ENCODE assay signal across 9 mouse cellular contexts in genomic region chr7:43495343-43496021, GRCm38 (mm10). TPM values are rescaled to one million over a fixed set of nuclear protein-coding genes. Genes with fewer than 3 reads are reported as not detected.
DNase-seq lines count a peak whose midpoint lies in the region; ATAC-seq and TF ChIP-seq lines count a peak whose summit lies in the region.
"Had no signal": no experiment of that assay in that cellular context is flagged by ENCODE, and none has a peak within 500 bp of the region (broad histone marks: within the 10 kb centered on the region; RNA-seq: fewer than 3 reads in every experiment).

No protein-coding gene starts in this region.

- H3K27ac ChIP-seq in liver, adult 2 months (replicated peaks; ENCODE audit: insufficient read depth, low read depth, low read length): no peak overlapping the region
- no peak overlapping the region for H3K27ac ChIP-seq in liver, embryonic 11.5 days (ENCODE audit: low read depth, low read length)
- no peak overlapping the region for H3K27ac ChIP-seq in embryonic facial prominence, embryonic 11.5 days (replicated peaks; ENCODE audit: low read depth, low read length)
- no peak overlapping the region for H3K27ac ChIP-seq in liver, postnatal 0 days (ENCODE audit: low read depth)

- no peaks in the 10 kb centered on the region; the same call in 1 of the 2 replicates for H3K9me3 ChIP-seq in liver, embryonic 11.5 days (ENCODE audit: control insufficient read depth, low read length)
- H3K9me3 ChIP-seq in embryonic facial prominence, embryonic 11.5 days (replicated peaks; ENCODE audit: control insufficient read depth, low read length): no peaks in the 10 kb centered on the region
- H3K9me3 ChIP-seq in liver, postnatal 0 days (ENCODE audit: low read length): no peaks in the 10 kb centered on the region

- H3K9ac ChIP-seq in liver, adult 2 months (ENCODE audit: low read depth, low read length): no peak overlapping the region
- no peak overlapping the region for H3K9ac ChIP-seq in liver, embryonic 11.5 days (ENCODE audit: low read depth, low read length)
- H3K9ac ChIP-seq in embryonic facial prominence, embryonic 11.5 days (replicated peaks; ENCODE audit: low read length): no peak overlapping the region
- no peak overlapping the region for H3K9ac ChIP-seq in liver, postnatal 0 days (replicated peaks)

- peak; percentile 60 for TF ChIP-seq CTCF in liver, adult 2 months (IDR thresholded peaks at IDR 0.05; ENCODE audit: low read depth, low read length)
- peak; percentile 58 for TF ChIP-seq CTCF in liver, postnatal 0 days (IDR thresholded peaks at IDR 0.05; ENCODE audit: low read depth)

- peak; percentile 5 for DNase-seq in liver, adult 2 months (ENCODE audit: extremely low read depth, low read depth, low spot score)
- DNase-seq in liver, embryonic 11.5 days (ENCODE audit: low spot score): no peak
- DNase-seq in adrenal gland, adult 8-10 months: peak; percentile 18
- peak; percentile 62 for DNase-seq in embryonic facial prominence, embryonic 11.5 days (ENCODE audit: low spot score)
- DNase-seq in kidney, adult 11 months: peak; percentile 50
- DNase-seq in liver, postnatal 0 days: peak; percentile 37
- peak; percentile 84 for DNase-seq in retina, postnatal 1 day
- no peak for DNase-seq in adipocyte (ENCODE audit: low spot score)

- TF ChIP-seq POLR2A in liver, adult 2 months (IDR thresholded peaks at IDR 0.05; ENCODE audit: extremely low read depth, insufficient read depth, low read length): no peak

- TF ChIP-seq EP300 in liver, postnatal 0 days (IDR thresholded peaks at IDR 0.05; ENCODE audit: low read depth): no peak

- WGBS in liver, adult 2 months: 21% methylated on average over 21 of the region's 21 CpGs
- WGBS in liver, embryonic 11.5 days: 17% methylated on average over 21 of the region's 21 CpGs
- WGBS in embryonic facial prominence, embryonic 11.5 days: 14% methylated on average over 21 of the region's 21 CpGs
- WGBS in liver, postnatal 0 days (ENCODE audit: insufficient replicate concordance): 19% methylated on average over 21 of the region's 21 CpGs

- no peak overlapping the region for H3K4me2 ChIP-seq in liver, embryonic 11.5 days
- H3K4me2 ChIP-seq in embryonic facial prominence, embryonic 11.5 days (ENCODE audit: low read depth, low read length): no peak overlapping the region
- no peak overlapping the region for H3K4me2 ChIP-seq in liver, postnatal 0 days (ENCODE audit: low read depth, low read length)

- H3K36me3 ChIP-seq in liver, adult 2 months (ENCODE audit: control insufficient read depth, insufficient read depth, low read length): no peaks in the 10 kb centered on the region
- H3K36me3 ChIP-seq in liver, embryonic 11.5 days (ENCODE audit: control insufficient read depth, insufficient read depth, low read length): no peaks in the 10 kb centered on the region
- H3K36me3 ChIP-seq in embryonic facial prominence, embryonic 11.5 days (replicated peaks; ENCODE audit: control insufficient read depth, insufficient read depth, low read depth, low read length): no peaks in the 10 kb centered on the region
- no peaks in the 10 kb centered on the region for H3K36me3 ChIP-seq in liver, postnatal 0 days (replicated peaks; ENCODE audit: insufficient read depth, low read length)

- ATAC-seq in liver, embryonic 11.5 days (replicated peaks; ENCODE audit: low FRiP score): no peak
- no peak for ATAC-seq in embryonic facial prominence, embryonic 11.5 days (replicated peaks; ENCODE audit: insufficient number of reproducible peaks, low FRiP score, low TSS enrichment, low read depth)
- ATAC-seq in liver, postnatal 0 days: no peak

- H3K79me2 ChIP-seq in liver, adult 2 months (ENCODE audit: control insufficient read depth, insufficient read depth, low read length): no peaks in the 10 kb centered on the region

- H3K4me3 ChIP-seq in liver, adult 2 months (ENCODE audit: insufficient read depth, low read depth, low read length): no peak overlapping the region
- H3K4me3 ChIP-seq in liver, embryonic 11.5 days (ENCODE audit: low read depth, low read length): no peak overlapping the region
- H3K4me3 ChIP-seq in embryonic facial prominence, embryonic 11.5 days (ENCODE audit: low read depth, low read length): no peak overlapping the region
- no peak overlapping the region for H3K4me3 ChIP-seq in liver, postnatal 0 days (ENCODE audit: low read depth, low read length)

- no peaks in the 10 kb centered on the region for H3K4me1 ChIP-seq in liver, adult 2 months (ENCODE audit: control insufficient read depth, insufficient read depth, low read length)
- no peaks in the 10 kb centered on the region for H3K4me1 ChIP-seq in liver, embryonic 11.5 days (replicated peaks; ENCODE audit: control insufficient read depth, insufficient read depth, low read length)
- no peaks in the 10 kb centered on the region for H3K4me1 ChIP-seq in embryonic facial prominence, embryonic 11.5 days (ENCODE audit: control insufficient read depth, insufficient read depth, low read length)
- no peaks in the 10 kb centered on the region for H3K4me1 ChIP-seq in liver, postnatal 0 days (ENCODE audit: insufficient read depth)

- H3K27me3 ChIP-seq in liver, adult 2 months (ENCODE audit: control insufficient read depth, insufficient read depth, low read length): peaks cover 4% of the 10 kb centered on the region; the same call in 1 of the 2 replicates
- H3K27me3 ChIP-seq in liver, embryonic 11.5 days (replicated peaks; ENCODE audit: control insufficient read depth, insufficient read depth, low read length): peaks cover 10% of the 10 kb centered on the region
- H3K27me3 ChIP-seq in embryonic facial prominence, embryonic 11.5 days (ENCODE audit: control insufficient read depth, insufficient read depth, low read length): no peaks in the 10 kb centered on the region; the same call in 1 of the 2 replicates
- peaks cover 10% of the 10 kb centered on the region; the same call in 1 of the 2 replicates for H3K27me3 ChIP-seq in liver, postnatal 0 days (ENCODE audit: insufficient read depth, low read length)

RNA-seq across cellular contexts. Expression of gene Iglon5, which starts 5.6 kb away (rescaled TPM):
- total RNA-seq in liver, adult 2 months (2014; rRNA removed): 0.13 and 0.18 TPM in 2 replicates
- 0.62 and 0.81 TPM in 2 replicates for polyA plus RNA-seq in liver, adult 2 months (2012; rRNA removed)
- 0.16 and 0.25 TPM in 2 replicates for polyA plus RNA-seq in liver, embryonic 11.5 days (2014; fragmentation: Nextera tagmentation; extraction: Ambion mirVana)
- 1 to 10 TPM; 2.9 to 4.8 (median 3.6) TPM for total RNA-seq in adrenal gland, adult 8-10 months (2022)
- 1.1 and 1.5 TPM in 2 replicates for polyA plus RNA-seq in embryonic facial prominence, embryonic 11.5 days (2014; fragmentation: Nextera tagmentation; extraction: Ambion mirVana)
- polyA plus RNA-seq in liver, postnatal 0 days (2015; fragmentation: Nextera tagmentation; extraction: Ambion mirVana): not detected in 2 replicates

RNA-seq across cellular contexts. Expression of gene 4931406B18Rik, which starts 10.3 kb away (rescaled TPM):
- total RNA-seq in liver, adult 2 months (2014; rRNA removed): not detected in 2 replicates
- polyA plus RNA-seq in liver, adult 2 months (2012; rRNA removed): not detected in 2 replicates
- not detected in 2 replicates for polyA plus RNA-seq in liver, embryonic 11.5 days (2014; fragmentation: Nextera tagmentation; extraction: Ambion mirVana)
- not detected for total RNA-seq in adrenal gland, adult 8-10 months (2022)
- polyA plus RNA-seq in embryonic facial prominence, embryonic 11.5 days (2014; fragmentation: Nextera tagmentation; extraction: Ambion mirVana): not detected in 2 replicates
- not detected in 2 replicates for polyA plus RNA-seq in liver, postnatal 0 days (2015; fragmentation: Nextera tagmentation; extraction: Ambion mirVana)
- total RNA-seq: left cerebral cortex, postnatal 10 days had no signal

RNA-seq across cellular contexts. Expression of gene Vsig10l, which starts 32.5 kb away (rescaled TPM):
- total RNA-seq in liver, adult 2 months (2014; rRNA removed): 0.37 and 0.47 TPM in 2 replicates
- 0.80 and 1.6 TPM in 2 replicates for polyA plus RNA-seq in liver, adult 2 months (2012; rRNA removed)
- polyA plus RNA-seq in liver, embryonic 11.5 days (2014; fragmentation: Nextera tagmentation; extraction: Ambion mirVana): 1.1 and 1.9 TPM in 2 replicates
- total RNA-seq in adrenal gland, adult 8-10 months (2022): 1 to 10 TPM; 1.3 to 4.3 (median 3.1) TPM
- 1.7 and 2.0 TPM in 2 replicates for polyA plus RNA-seq in embryonic facial prominence, embryonic 11.5 days (2014; fragmentation: Nextera tagmentation; extraction: Ambion mirVana)
- polyA plus RNA-seq in liver, postnatal 0 days (2015; fragmentation: Nextera tagmentation; extraction: Ambion mirVana): 0.70 and 1.4 TPM in 2 replicates

RNA-seq across cellular contexts. Expression of gene Cd33, which starts 48.7 kb away (rescaled TPM):
- 0.28 and 1.3 TPM in 2 replicates for total RNA-seq in liver, adult 2 months (2014; rRNA removed)
- 0.16 and 1.0 TPM in 2 replicates for polyA plus RNA-seq in liver, adult 2 months (2012; rRNA removed)
- polyA plus RNA-seq in liver, embryonic 11.5 days (2014; fragmentation: Nextera tagmentation; extraction: Ambion mirVana): 1.3 and 1.6 TPM in 2 replicates
- 1 to 10 TPM; 4.0 to 7.3 (median 5.9) TPM for total RNA-seq in adrenal gland, adult 8-10 months (2022)
- 1.3 and 1.5 TPM in 2 replicates for polyA plus RNA-seq in embryonic facial prominence, embryonic 11.5 days (2014; fragmentation: Nextera tagmentation; extraction: Ambion mirVana)
- polyA plus RNA-seq in liver, postnatal 0 days (2015; fragmentation: Nextera tagmentation; extraction: Ambion mirVana): 3.9 and 5.1 TPM in 2 replicates

RNA-seq across cellular contexts. Expression of gene Gm45233, which starts 51.6 kb away (rescaled TPM):
- total RNA-seq in liver, adult 2 months (2014; rRNA removed): not detected in 2 replicates
- 0.28 TPM in 1 of 2 replicates, not detected in the other for polyA plus RNA-seq in liver, adult 2 months (2012; rRNA removed)
- polyA plus RNA-seq in liver, embryonic 11.5 days (2014; fragmentation: Nextera tagmentation; extraction: Ambion mirVana): 0.37 TPM in 1 of 2 replicates, not detected in the other
- total RNA-seq in adrenal gland, adult 8-10 months (2022): 1 to 10 TPM in 1 of 4 experiments, under 1 TPM in 2, not detected in 1; 0.35 to 3.3 (median 0.80) TPM
- not detected in 2 replicates for polyA plus RNA-seq in embryonic facial prominence, embryonic 11.5 days (2014; fragmentation: Nextera tagmentation; extraction: Ambion mirVana)
- 0.25 TPM in 1 of 2 replicates, not detected in the other for polyA plus RNA-seq in liver, postnatal 0 days (2015; fragmentation: Nextera tagmentation; extraction: Ambion mirVana)

Comparison
In these comparisons a context has a peak if more than half of its experiments do, and no peak if none do; other contexts are left out.
1. DNase-seq: peak in liver, adult 2 months (single experiment), adrenal gland, adult 8-10 months (single experiment), embryonic facial prominence, embryonic 11.5 days (single experiment), kidney, adult 11 months (single experiment), liver, postnatal 0 days (single experiment) and retina, postnatal 1 day (single experiment); none in liver, embryonic 11.5 days (single experiment) and adipocyte (single experiment).